Mouse (Mus musculus) heart, adult 18-20 months (tissue): ENCODE data around the gene Rims4. TPM values are rescaled to one million over a fixed set of nuclear protein-coding genes. Genes with fewer than 3 reads are reported as not detected.

ENCODE experiments used
- DNase-seq, 2 experiments: peaks; one replicate each; pipeline ENCODE4 v3.0.0; 2021 to 2022; ENCODE audit warnings: mixed read lengths in 1 of 2
- total RNA-seq, 2 experiments: library from RNA; stranded (reverse); gene quantifications; 2 replicates each; pipeline ENCODE4 v1.2.3; 2021

Rims4 gene
- total RNA-seq, 2 experiments from 2014 or later = 2.0 to 2.2 TPM

DNA sequence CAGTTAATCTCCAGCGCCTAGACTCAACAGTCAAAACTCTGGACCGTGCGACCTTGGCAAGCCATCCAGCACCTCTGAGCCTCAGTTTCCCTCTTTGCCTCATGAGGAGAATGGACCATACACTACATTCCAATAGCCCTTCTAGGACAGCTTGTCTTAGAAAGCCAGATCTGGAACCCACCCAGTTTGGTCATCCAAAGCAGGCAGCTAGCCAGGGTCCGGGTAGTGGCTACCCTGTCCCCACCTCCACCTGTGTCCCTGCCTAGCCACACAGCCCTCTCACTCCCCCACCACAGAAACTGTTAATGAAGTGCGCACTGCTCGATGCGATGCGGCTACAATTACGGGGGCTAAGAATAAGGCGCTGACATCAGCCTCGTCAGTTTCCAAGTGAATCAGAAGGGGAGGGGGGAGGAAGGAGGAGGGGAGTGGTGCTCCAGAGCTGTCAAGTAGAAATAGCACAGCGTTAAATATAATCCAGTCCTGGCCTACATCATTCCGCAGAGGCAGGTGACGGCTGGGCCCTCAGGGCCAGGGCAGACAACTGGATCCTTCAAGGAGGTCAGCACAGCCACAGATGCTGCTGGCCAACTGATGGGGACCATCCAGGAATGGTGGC, 6.5 kb downstream of the Rims4 start:
- peak; percentile 31 to 52 for DNase-seq

DNA sequence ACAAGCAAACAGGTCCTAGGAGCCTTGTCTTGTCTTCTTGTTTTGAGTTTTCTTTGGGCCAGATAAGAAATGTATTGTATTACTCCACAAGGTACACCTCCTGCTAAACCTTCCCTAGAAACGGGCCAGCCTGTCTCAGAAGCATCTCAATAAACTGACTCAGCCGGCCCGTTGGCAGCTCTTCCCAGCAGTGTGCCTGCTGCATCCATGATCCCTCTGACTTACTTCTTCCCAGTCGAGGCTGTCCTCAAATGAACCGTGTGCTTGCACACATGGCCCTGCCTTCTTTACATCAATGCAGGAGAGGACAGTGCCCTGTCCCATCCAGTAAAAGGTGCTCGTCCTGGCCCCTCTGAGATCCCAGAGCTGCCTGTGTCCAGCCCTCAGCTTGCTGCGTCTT, 8.9 kb downstream of the Rims4 start:
- DNase-seq = no peak

DNA sequence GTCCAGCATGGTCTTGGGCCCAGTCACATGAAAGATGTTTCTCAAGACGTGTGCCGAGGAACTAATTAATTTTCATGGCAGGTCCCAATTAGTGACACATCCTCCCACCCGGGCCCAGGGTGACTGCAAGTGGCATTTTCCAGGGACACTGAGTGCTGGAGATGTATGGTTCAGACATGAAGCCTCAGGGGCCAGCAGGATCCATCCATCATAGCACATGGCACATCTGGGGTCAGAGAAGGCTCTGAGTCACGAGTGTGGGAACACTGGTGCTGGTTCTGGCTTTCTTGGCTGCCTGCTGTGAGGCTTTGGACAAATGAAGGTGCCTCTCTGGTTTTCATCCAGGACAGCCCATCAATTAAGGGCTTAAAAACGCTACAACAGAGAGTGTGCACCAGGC, 11.4 kb downstream of the Rims4 start:
- DNase-seq = no peak

- DNase-seq = no peak
Observed at GRCm38 (mm10) chr2:163904323-163904722, 14.2 kb downstream of the Rims4 start.

GRCm38 (mm10) chr2:163903461-163903860, 15.0 kb downstream of the Rims4 start:
- peak; percentile 22 to 35 for DNase-seq

DNA sequence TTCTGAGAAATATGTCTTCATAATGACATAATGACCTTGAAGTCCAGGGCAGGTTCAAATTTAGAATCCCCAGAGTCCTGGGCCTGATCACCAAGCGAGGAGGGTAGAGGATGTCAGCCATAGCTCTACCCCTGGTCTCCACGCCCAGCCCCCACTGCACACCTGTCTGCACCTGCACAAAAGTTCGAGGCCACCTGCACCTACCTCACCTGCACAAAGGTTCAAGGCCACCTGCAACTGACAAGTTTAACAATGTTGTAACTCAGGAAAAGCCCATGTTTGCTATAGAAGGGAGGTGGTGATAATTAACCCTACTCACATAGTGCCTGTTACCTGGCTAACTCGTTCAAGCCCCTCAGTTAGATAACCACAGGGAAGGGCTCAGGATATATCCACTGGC, 16.0 kb downstream of the Rims4 start:
- no peak for DNase-seq

DNA sequence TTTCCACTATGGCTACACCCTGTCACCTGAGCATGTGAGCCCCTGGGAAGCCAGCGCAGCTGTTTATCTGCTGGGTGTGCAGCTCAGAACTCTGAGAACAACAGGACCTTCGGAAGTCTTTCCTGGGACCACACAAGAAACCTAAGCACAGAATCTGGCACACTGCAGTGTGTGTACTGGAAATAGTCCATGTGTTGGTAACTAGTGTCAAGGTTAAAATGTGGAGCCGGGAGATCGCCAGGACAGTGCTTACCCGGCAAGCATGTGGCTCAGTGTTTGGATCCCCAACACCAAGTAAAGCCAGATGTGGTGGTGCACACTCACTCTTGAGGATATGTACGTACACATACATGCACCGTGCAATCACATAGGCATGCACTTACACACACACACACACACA, 17.4 kb downstream of the Rims4 start:
- DNase-seq = peak; percentile 21 to 33

- no peak for DNase-seq
Observed at GRCm38 (mm10) chr2:163899910-163900411, 18.5 kb downstream of the Rims4 start.

DNA sequence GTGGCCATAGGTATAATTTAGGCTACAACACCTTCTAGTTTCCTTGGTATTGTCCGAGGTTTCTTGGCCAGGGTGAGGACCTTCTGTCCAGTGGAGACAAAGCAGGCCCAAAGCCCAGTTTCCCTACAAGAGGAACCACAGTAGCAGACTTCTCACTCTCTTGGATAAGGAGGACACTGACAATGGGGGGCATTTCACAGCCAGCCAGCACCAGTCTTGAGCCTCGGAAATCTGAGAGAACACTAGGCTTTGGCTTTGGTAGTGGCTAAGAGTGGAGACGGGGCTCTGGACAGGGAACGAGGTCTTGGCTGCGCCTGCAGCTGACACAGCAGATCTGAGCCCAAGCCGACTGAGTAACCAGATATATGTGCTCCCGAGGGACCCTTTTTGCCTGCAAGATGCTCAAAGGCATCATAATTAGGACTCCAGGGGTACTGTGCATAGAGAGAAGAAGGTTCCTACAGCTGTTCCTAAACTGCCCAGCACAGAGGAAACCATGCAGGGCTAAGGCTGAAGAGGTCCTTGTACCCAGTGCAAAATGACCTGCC, 20.4 kb downstream of the Rims4 start:
- DNase-seq = no peak

DNA sequence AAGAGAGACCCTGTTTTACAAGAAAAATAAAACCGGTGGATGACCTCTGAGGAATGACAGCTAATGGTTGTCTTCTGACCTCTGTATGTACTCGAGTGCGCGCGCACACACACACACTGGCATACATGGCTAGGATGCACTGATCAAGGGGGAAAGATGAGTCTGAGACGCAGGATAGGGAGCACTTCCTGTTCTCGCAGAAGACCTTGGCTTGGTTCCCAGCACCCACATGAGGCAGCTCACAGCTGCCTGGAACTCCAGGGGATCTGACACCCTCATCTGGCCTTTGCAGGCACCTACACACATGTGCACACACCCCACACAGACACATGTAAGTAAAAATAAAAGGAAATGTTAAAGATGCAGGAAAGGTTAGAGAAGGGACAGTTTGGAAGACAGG, 21.5 kb downstream of the Rims4 start:
- DNase-seq = no peak

DNA sequence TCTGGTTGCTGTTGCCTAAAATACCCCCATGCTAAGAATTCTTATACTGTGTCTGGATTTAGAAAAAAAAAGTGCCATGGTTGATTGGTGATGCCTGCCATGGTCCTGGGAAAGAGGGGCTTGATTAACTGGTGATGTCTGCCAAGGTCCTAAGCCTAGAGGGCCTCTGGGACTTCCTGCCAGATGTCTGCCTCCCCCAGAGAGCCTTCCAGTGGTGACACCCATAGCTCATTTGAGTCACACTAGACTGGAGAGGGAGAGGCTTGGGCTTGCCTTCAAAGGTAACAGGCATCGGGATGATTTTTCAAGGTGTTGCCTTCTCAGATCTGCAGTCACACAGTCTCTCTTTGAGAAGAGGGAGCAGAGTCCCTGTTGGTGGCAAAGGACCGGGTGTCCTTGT, 23.3 kb downstream of the Rims4 start:
- DNase-seq = no peak

DNA sequence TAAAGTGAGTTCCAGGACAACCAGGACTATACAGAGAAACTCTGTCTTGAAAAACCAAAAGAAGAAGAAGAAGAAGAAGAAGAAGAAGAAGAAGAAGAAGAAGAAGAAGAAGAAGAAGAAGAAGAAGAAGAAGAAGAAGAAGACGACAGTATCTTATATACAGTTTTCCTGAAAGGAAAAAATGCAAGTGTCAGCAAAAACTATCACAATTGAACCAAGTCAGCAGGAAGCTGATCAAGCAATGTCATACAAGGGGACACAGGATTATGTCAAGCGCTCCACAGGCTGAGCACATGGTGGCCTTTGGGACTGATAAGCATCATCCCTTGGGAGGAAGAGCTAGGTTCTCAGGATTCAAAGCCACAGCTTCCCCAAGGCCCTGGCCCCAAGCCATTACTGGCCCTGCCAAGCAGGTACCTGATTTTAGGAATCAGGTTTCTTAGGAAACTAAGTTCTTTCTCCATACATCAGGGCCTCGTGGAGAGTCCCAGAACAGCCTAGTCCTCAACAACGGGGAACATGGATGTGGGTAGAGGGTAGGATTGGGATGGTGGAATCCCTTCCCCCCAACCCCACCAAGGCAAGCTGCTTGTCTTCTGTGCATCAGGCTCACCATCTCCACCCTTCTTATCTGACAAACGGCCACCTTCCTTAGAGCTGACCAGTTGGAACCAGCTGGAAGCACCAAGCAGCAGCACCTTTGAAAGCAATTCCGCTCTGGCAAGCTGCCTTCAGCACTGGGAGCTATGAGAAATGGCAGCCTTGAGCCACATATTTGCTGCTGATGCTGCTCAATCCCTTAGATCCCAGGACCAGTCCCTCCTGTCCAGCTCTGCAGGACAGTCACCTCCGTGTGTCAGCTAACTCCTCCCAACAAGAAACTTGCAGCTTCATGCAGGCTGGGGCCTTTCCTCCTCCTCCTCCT, 24.8 kb downstream of the Rims4 start:
- no peak for DNase-seq

DNA sequence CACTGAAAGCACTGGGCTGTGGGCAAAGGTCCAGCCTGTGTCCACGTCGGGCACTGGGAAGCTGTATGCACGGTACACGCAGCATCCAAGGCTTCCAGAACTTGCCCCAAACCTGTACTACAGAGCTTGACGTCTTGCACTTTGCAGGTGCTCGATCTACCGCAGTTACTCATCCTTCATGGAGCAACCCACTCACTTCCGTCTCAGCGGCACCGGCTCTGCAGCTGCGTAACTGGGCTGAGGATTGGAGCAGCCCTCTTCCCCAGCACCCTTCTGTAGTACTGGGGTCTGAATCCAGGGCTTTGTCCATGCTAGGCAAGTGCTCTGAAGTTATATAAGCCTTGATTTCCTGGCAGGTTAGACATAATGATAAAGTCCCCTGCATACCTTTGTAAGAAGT, 27.2 kb downstream of the Rims4 start:
- DNase-seq = no peak

- DNase-seq = no peak
Observed at GRCm38 (mm10) chr2:163890586-163890985, 27.9 kb downstream of the Rims4 start.

DNA sequence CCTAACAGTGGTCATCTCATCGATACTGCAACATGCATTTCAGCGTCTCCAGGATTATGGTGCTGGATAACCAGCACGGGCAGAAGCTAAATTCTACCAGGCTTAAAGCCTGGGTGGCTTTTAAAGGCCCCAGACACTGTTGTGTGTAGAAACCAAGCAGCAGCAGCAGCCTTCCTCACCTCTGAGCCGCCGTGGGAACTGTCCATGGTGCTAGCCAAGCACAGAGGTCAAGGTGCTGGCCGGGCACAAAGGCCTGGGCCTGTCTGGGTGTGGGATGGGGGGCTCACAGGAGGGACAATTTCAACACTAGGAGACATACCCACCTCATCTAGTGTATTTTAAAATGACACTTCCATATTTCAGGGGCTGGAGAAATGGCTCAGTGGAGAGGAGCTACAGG, 29.1 kb downstream of the Rims4 start:
- peak in 1 of 2 experiments; percentile 24 for DNase-seq

- no peak for DNase-seq
Observed at GRCm38 (mm10) chr2:163882859-163883652, 35.4 kb downstream of the Rims4 start.

- peak in 1 of 2 experiments; percentile 14 for DNase-seq
Observed at GRCm38 (mm10) chr2:163880891-163881290, 37.6 kb downstream of the Rims4 start.

- no peak for DNase-seq
Observed at GRCm38 (mm10) chr2:163876830-163877498, 41.5 kb downstream of the Rims4 start.

- no peak for DNase-seq
Observed at GRCm38 (mm10) chr2:163875484-163875883, 43.0 kb downstream of the Rims4 start.

DNA sequence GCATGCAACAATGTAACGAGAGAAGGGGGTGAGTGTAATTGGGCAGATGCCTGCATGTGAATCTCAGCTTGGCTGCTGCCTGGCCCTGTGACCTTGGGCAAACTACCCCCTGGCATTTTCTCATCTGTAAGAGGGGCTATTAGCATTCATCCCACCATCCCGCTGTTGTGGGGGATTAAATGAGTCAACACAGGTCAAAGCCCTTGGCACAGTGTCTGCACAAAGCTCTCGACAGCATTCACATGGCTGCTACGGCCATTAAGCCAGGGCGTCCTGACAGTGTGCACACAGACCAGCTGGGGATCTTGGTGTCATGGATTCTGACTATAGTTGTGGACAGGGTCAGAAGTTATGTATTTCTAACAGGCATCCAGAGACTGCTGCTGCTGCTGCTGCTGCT, 43.6 kb downstream of the Rims4 start:
- no peak for DNase-seq

GRCm38 (mm10) chr2:163871906-163872305, 46.6 kb downstream of the Rims4 start:
- no peak for DNase-seq

GRCm38 (mm10) chr2:163871266-163871665, 47.2 kb downstream of the Rims4 start:
- DNase-seq = no peak
